Mouse (Mus musculus) heart, adult 2 months (tissue): Measurements from ENCODE around the gene Asb4. TPM values are rescaled to one million over a fixed set of nuclear protein-coding genes. Genes with fewer than 3 reads are reported as not detected.
A peak's percentile ranks its signal among the peaks of the same experiment; 100 is the strongest.
"Not testable (repeated sequence)": the region's sequence is repeated elsewhere in the genome, so short reads cannot be mapped to it uniquely, and the experiment has no call there.

Source experiments
- DNase-seq, 2 experiments: peaks; one replicate each; pipeline ENCODE4 v3.0.0; 2021
- H3K27ac ChIP-seq: fragments of 200-600 bp; 2 replicates; pipeline ENCODE4 v1.8.1; 2022
- H3K27me3 ChIP-seq: fragments of 200-500 bp; 2 replicates; pipeline ENCODE4 v1.6.1; 2012; ENCODE audit warnings: mild to moderate bottlenecking, low read length, inconsistent platforms, mixed read lengths; ENCODE audit not compliant: control insufficient read depth, insufficient read depth
- H3K36me3 ChIP-seq: fragments of 200-500 bp; 2 replicates; pipeline ENCODE4 v1.6.1; 2012; ENCODE audit warnings: low read length, inconsistent platforms; ENCODE audit not compliant: control insufficient read depth, insufficient read depth
- H3K4me1 ChIP-seq: fragments of 200-500 bp; 2 replicates; pipeline ENCODE4 v1.6.1; 2011; ENCODE audit warnings: low read length; ENCODE audit not compliant: control insufficient read depth, insufficient read depth
- H3K4me3 ChIP-seq: fragments of 200-600 bp; 2 replicates; pipeline ENCODE4 v1.8.1; 2022
- H3K79me2 ChIP-seq: fragments of 200-500 bp; replicated peaks from 2 replicates; pipeline ENCODE4 v1.6.1; 2012; ENCODE audit warnings: mild to moderate bottlenecking, inconsistent platforms, low read length, moderate library complexity, mixed read lengths; ENCODE audit not compliant: control insufficient read depth, insufficient read depth
- H3K9ac ChIP-seq: fragments of 200-500 bp; 2 replicates; pipeline ENCODE4 v1.6.1; 2012; ENCODE audit warnings: low read depth, mild to moderate bottlenecking, control low read depth, inconsistent platforms, low read length, mixed read lengths
- CTCF ChIP-seq: fragments of 200-600 bp; IDR thresholded peaks from 2 replicates; pipeline ENCODE4 v1.8.1; 2022; ENCODE audit warnings: antibody characterized with exemption, mild to moderate bottlenecking, moderate library complexity
- EP300 ChIP-seq: fragments of 200-500 bp; IDR thresholded peaks from 2 replicates; pipeline ENCODE4 v1.6.1; 2011; ENCODE audit warnings: low read depth, low read length, control low read depth; ENCODE audit not compliant: insufficient read depth
- POLR2A ChIP-seq: fragments of 200-500 bp; IDR thresholded peaks from 2 replicates; pipeline ENCODE4 v1.6.1; 2011; ENCODE audit warnings: mild to moderate bottlenecking, low read depth, low read length, control low read depth; ENCODE audit not compliant: insufficient read depth
- WGBS: fragments of 180-500 bp; shearing (Covaris S2); methylation state at CpG from one replicate; pipeline ENCODE4 v1.1.7; 2018; 5-methylcytosine and 5-hydroxymethylcytosine counted together
- intact Hi-C: fragments of 180-260 bp; cut with DNase I; formaldehyde crosslinking; loops from one replicate; pipeline ENCODE4 v1.15.1; 2025
- long read RNA-seq: library from polyadenylated mRNA; stranded (forward); transcript quantifications from one replicate; pipeline ENCODE4 v2.0.0, GENCODE M21; 2021
- polyA plus RNA-seq: library from polyadenylated mRNA; depleted of rRNA; stranded (reverse); fragments of >200 nt; gene quantifications from 2 replicates; pipeline ENCODE4 v1.2.3, GENCODE M21; 2012; rRNA removed
- total RNA-seq, 2 experiments: library from RNA; stranded (reverse); gene quantifications; 2 replicates each; pipeline ENCODE4 v1.2.3; 2021

Asb4 gene
- total RNA-seq (1 to 10 TPM; 4.4 to 5.0 TPM), polyA plus RNA-seq (3.1 and 8.1 TPM in 2 replicates)
- long read RNA-seq, partial matches to known transcripts = 6 of 6 reads
- long read RNA-seq, other reads (novel, unspliced or antisense) = 0 of 6 reads

GRCm38 (mm10) chr6:5383336-5384177, at the start of gene Asb4:
Gene Asb4, plus strand, starts transcription at chr6:5383386.
- Histone ChIP-seq H3K9ac (peak within 1 kb of the TSS; percentile 52; the same call in 1 of the 2 replicates), H3K27me3 (no peaks in the 10 kb centered on the region), H3K4me1 (no peaks in the 10 kb centered on the region; the same call in 1 of the 2 replicates), H3K36me3 (no peaks in the 10 kb centered on the region; the same call in 1 of the 2 replicates), H3K79me2 (no peaks in the 10 kb centered on the region), H3K4me3 (peak within 1 kb of the TSS; percentile 44), H3K27ac (no peak within 1 kb of the TSS)
- DNase-seq = no peak
- TF ChIP-seq CTCF (no peak), EP300 (no peak), POLR2A (no peak)
- 30% methylated on average over 19 of the region's 19 CpGs for WGBS
- intact Hi-C loops = loop anchor here (5.0 to 10.0 kb wide), 6 partner anchors 86 to 969 kb away; partner anchors contain the start of genes Pon2 and Pon3

- Histone ChIP-seq H3K4me1 (no peaks in the 10 kb centered on the region), H3K27me3 (no peaks in the 10 kb centered on the region), H3K9ac (no peak overlapping the region), H3K79me2 (no peaks in the 10 kb centered on the region), H3K27ac (no peak overlapping the region), H3K4me3 (no peak overlapping the region), H3K36me3 (no peaks in the 10 kb centered on the region)
- no peak for DNase-seq
- intact Hi-C loops = no loop called here
- TF ChIP-seq CTCF (no peak), EP300 (no peak), POLR2A (no peak)
- 74% methylated on average over 5 of the region's 5 CpGs for WGBS
Measured at GRCm38 (mm10) chr6:5334021-5334420, 49.2 kb upstream of the Asb4 start.

- DNase-seq, H3K4me1 ChIP-seq, H3K27ac ChIP-seq, H3K9ac ChIP-seq, H3K4me3 ChIP-seq, H3K27me3 ChIP-seq, H3K36me3 ChIP-seq, H3K79me2 ChIP-seq, intact Hi-C loops: not testable (repeated sequence)
Measured at GRCm38 (mm10) chr6:5336016-5336415, 47.2 kb upstream of the Asb4 start.

GRCm38 (mm10) chr6:5338781-5339180, 44.4 kb upstream of the Asb4 start:
- WGBS = 82% methylated on average over 4 of the region's 4 CpGs
- H3K79me2 ChIP-seq, H3K27me3 ChIP-seq, H3K27ac ChIP-seq, H3K4me1 ChIP-seq, H3K9ac ChIP-seq, H3K36me3 ChIP-seq, DNase-seq, H3K4me3 ChIP-seq, intact Hi-C loops: not testable (repeated sequence)

GRCm38 (mm10) chr6:5339283-5339682, 43.9 kb upstream of the Asb4 start:
- H3K79me2 ChIP-seq, intact Hi-C loops: not testable (repeated sequence)
- 74% methylated on average over 1 of the region's 1 CpGs for WGBS

GRCm38 (mm10) chr6:5344255-5344654, 38.9 kb upstream of the Asb4 start:
- intact Hi-C loops = no loop called here
- Histone ChIP-seq H3K79me2 (no peaks in the 10 kb centered on the region), H3K4me3 (no peak overlapping the region), H3K27ac (no peak overlapping the region), H3K9ac (no peak overlapping the region), H3K36me3 (no peaks in the 10 kb centered on the region), H3K27me3 (no peaks in the 10 kb centered on the region), H3K4me1 (no peaks in the 10 kb centered on the region)
- no peak for TF ChIP-seq POLR2A
- no peak for TF ChIP-seq CTCF
- no peak for TF ChIP-seq EP300
- DNase-seq = no peak
- WGBS = 32% methylated on average over 6 of the region's 6 CpGs

More at GRCm38 (mm10) chr6:5339283-5339682, 43.9 kb upstream of the Asb4 start:
- DNase-seq, H3K4me1 ChIP-seq, H3K4me3 ChIP-seq, H3K27ac ChIP-seq, H3K9ac ChIP-seq, H3K27me3 ChIP-seq, H3K36me3 ChIP-seq: not testable (repeated sequence)
